Mouse (Mus musculus) thymus, adult 2 months (tissue): ENCODE measurements at regions not wholly inside any gene's neighbourhood (a gene's known extent, or its start where the extent isn't known, plus 50 kb on each side); places are given as distances from the start of the nearest gene placed in this dataset.

Experiments
- CTCF ChIP-seq: fragments of 200-500 bp; IDR thresholded peaks from 2 replicates; pipeline ENCODE4 v1.5.1; 2012; ENCODE audit warnings: mild to moderate bottlenecking, control low read depth, low read length, moderate library complexity, borderline replicate concordance; ENCODE audit not compliant: control insufficient read depth, poor library complexity, insufficient read depth; ENCODE audit errors: extremely low read depth
- POLR2A ChIP-seq: fragments of 200-500 bp; IDR thresholded peaks from 2 replicates; pipeline ENCODE4 v1.6.1; 2012; ENCODE audit warnings: mild to moderate bottlenecking, low read length, control low read depth, moderate library complexity; ENCODE audit not compliant: control insufficient read depth, poor library complexity, insufficient read depth; ENCODE audit errors: extremely low read depth

DNA sequence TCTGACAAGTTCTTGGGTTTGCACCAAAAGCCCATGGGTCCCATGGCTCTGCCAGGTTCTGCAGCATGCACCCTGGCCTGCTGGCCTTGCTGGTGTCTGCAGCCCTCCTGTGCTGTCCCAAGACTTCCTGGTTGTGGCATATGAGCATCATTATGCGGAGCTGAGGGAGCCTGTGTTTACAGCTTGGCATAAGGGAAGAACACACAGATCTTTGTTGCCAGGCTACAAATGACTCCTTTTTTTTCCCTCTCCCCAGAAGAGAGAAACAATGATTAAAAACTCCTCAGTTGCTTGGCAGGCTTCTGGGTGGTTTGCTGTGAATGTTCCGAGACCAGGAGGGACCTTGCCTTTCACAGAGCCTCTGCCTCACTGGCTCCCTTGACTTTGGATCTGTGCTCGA, 323.6 kb upstream of the Zmiz1 start:
- TF ChIP-seq POLR2A, result no peak
- TF ChIP-seq CTCF, result no peak
